Mouse (Mus musculus) spleen, adult 2 months (tissue): ENCODE data around the gene Hmox1.

Experiments used
- CTCF ChIP-seq: fragments of 200-500 bp; IDR thresholded peaks from 2 replicates; pipeline ENCODE4 v1.5.1; 2011; ENCODE audit warnings: mild to moderate bottlenecking, inconsistent platforms; ENCODE audit not compliant: insufficient read depth, insufficient read length, insufficient replicate concordance; ENCODE audit errors: extremely low read depth
- POLR2A ChIP-seq: fragments of 200-500 bp; IDR thresholded peaks from 2 replicates; pipeline ENCODE4 v1.6.1; 2011; ENCODE audit warnings: low read depth, low read length, inconsistent platforms

DNA sequence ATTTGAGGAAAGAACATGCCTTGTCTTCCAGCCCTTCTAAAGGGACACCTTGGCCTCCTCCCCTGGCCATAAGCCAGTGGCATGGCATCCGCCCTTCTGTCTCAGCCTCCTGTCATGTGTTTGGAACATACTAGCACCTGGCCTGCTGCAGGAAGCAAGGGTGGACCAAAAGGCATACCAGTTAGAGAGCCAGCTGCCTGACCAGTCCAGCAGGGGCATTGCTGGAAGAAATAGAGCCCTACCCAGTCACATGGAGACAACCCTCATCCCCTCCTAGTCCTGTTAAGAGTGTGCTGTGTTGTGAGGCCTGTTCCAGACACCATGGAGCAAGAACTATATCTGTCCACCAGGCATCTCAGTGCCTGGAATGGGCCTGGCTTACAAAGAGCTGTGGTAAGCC, 47.1 kb upstream of the Hmox1 start:
- TF ChIP-seq CTCF (no peak), POLR2A (no peak)
